ENCODE assay signal across 16 mouse cellular contexts in the genomic region with DNA sequence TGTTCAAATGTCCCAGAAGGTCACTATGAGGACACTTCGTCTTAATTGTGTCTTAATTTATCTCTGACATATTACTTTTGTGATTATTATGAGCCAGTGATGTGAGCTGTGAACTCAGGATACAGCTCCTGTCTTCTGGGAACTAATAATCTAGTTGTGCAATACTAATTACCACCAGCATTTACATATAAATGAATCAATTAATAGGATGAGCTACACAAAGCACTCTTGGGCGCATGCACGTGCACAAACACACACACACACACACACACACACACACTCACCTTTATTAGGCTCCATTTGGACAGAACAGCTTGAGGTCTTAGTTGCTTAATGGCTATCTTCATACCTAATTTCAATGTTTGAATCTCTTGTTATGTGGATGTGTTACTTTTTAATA. TPM values are rescaled to one million over a fixed set of nuclear protein-coding genes. Genes with fewer than 3 reads are reported as not detected.
"Had no signal": no experiment of that assay in that cellular context is flagged by ENCODE, and none has a peak within 500 bp of the region (broad histone marks: within the 10 kb centered on the region; RNA-seq: fewer than 3 reads in every experiment).

No protein-coding gene starts in this region.

- H3K9me3 ChIP-seq: liver, embryonic 13.5 days; liver, embryonic 15.5 days; midbrain, embryonic 10.5 days; midbrain, embryonic 12.5 days; midbrain, embryonic 15.5 days; stomach, embryonic 15.5 days had no signal

- DNase-seq: liver, embryonic 13.5 days; lung, adult 18-20 months; lung, embryonic 14.5 days; lung, postnatal 10 days; lung, postnatal 4 days; right cerebral cortex, postnatal 14 days; thymus, adult 2 months; thymus, postnatal 25 days; thymus, postnatal 4 days had no signal

- H3K27me3 ChIP-seq: liver, embryonic 13.5 days; liver, embryonic 15.5 days; midbrain, embryonic 12.5 days; midbrain, embryonic 15.5 days; stomach, embryonic 15.5 days had no signal

- H3K9ac ChIP-seq: liver, embryonic 13.5 days; liver, embryonic 15.5 days; lung, embryonic 14.5 days; midbrain, embryonic 12.5 days; midbrain, embryonic 15.5 days; stomach, embryonic 15.5 days had no signal

- H3K4me1 ChIP-seq: liver, embryonic 13.5 days; liver, embryonic 15.5 days; midbrain, embryonic 10.5 days; midbrain, embryonic 12.5 days; midbrain, embryonic 15.5 days; stomach, embryonic 15.5 days had no signal

- H3K36me3 ChIP-seq: liver, embryonic 13.5 days; liver, embryonic 15.5 days; midbrain, embryonic 10.5 days; midbrain, embryonic 12.5 days; midbrain, embryonic 15.5 days; stomach, embryonic 15.5 days had no signal

- H3K4me3 ChIP-seq: liver, embryonic 13.5 days; liver, embryonic 15.5 days; midbrain, embryonic 10.5 days; midbrain, embryonic 12.5 days; midbrain, embryonic 15.5 days; stomach, embryonic 15.5 days had no signal

- H3K4me2 ChIP-seq: liver, embryonic 13.5 days; liver, embryonic 15.5 days; lung, embryonic 14.5 days; midbrain, embryonic 12.5 days; midbrain, embryonic 15.5 days; stomach, embryonic 15.5 days had no signal

- H3K27ac ChIP-seq: liver, embryonic 13.5 days; liver, embryonic 15.5 days; midbrain, embryonic 10.5 days; midbrain, embryonic 12.5 days; midbrain, embryonic 15.5 days; stomach, embryonic 15.5 days; stomach, postnatal 0 days had no signal

- ATAC-seq: midbrain, embryonic 15.5 days had no signal

RNA-seq across cellular contexts. Expression of a gene that starts 37.1 kb away (rescaled TPM):
- polyA plus RNA-seq: liver, embryonic 15.5 days; stomach, postnatal 0 days; urinary bladder, adult 2 months had no signal
